Mouse (Mus musculus): Measurements from ENCODE around the gene Gm5737.

GRCm38 (mm10) chr7:120863476-120863875 lies 51.3 kb downstream of the Gm5737 start:
- TF ChIP-seq CTCF (conservative IDR thresholded peaks at IDR 0.05; ENCODE audit: low read length) (no peak), POU5F1 (IDR thresholded peaks at IDR 0.05; ENCODE audit: borderline replicate concordance, low read length) (no peak), NANOG (IDR thresholded peaks at IDR 0.05; ENCODE audit: borderline replicate concordance, low read length) (no peak)
